Mouse (Mus musculus) stomach, postnatal 0 days (tissue): Measurements from ENCODE around the gene Lhfpl3. TPM values are rescaled to one million over a fixed set of nuclear protein-coding genes. Genes with fewer than 3 reads are reported as not detected.

ENCODE experiments used
- ATAC-seq: fragments of 200-750 bp; cut with Nextera tagmentation; 2 replicates; pipeline ENCODE4 v1.8.0; 2017; ENCODE audit not compliant: low FRiP score, low TSS enrichment
- DNase-seq: peaks from one replicate; pipeline ENCODE4 v3.0.0-alpha.2; 2016; ENCODE audit warnings: low spot score
- H3K27ac ChIP-seq: fragments of 300-500 bp; sonication (generic); replicated peaks from 2 replicates; pipeline ENCODE4 v1.5.1; 2014; ENCODE audit warnings: mild to moderate bottlenecking, control low read depth
- H3K27me3 ChIP-seq: fragments of 300-500 bp; sonication (generic); 2 replicates; pipeline ENCODE4 v1.6.1; 2014; ENCODE audit warnings: low read length; ENCODE audit not compliant: control insufficient read depth, insufficient read depth
- H3K36me3 ChIP-seq: fragments of 300-500 bp; sonication (generic); 2 replicates; pipeline ENCODE4 v1.6.1; 2014; ENCODE audit warnings: low read length, mixed read lengths; ENCODE audit not compliant: control insufficient read depth, insufficient read depth
- H3K4me1 ChIP-seq: fragments of 300-500 bp; sonication (generic); replicated peaks from 2 replicates; pipeline ENCODE4 v1.6.1; 2014; ENCODE audit warnings: antibody characterized with exemption; ENCODE audit not compliant: control insufficient read depth, insufficient read depth
- H3K4me2 ChIP-seq: fragments of 300-500 bp; sonication (generic); replicated peaks from 2 replicates; pipeline ENCODE4 v1.6.1; 2014; ENCODE audit warnings: low read depth, mild to moderate bottlenecking, control low read depth, moderate library complexity
- H3K4me3 ChIP-seq: fragments of 300-500 bp; sonication (generic); 2 replicates; pipeline ENCODE4 v1.5.1; 2014; ENCODE audit warnings: low read depth, low read length, control low read depth
- H3K9ac ChIP-seq: fragments of 300-500 bp; sonication (generic); 2 replicates; pipeline ENCODE4 v1.6.1; 2014; ENCODE audit warnings: mild to moderate bottlenecking, low read length, control low read depth, mixed read lengths
- H3K9me3 ChIP-seq: fragments of 300-500 bp; sonication (generic); 2 replicates; pipeline ENCODE4 v1.6.1; 2016; ENCODE audit warnings: low read length; ENCODE audit not compliant: control insufficient read depth
- CTCF ChIP-seq: IDR thresholded peaks from 2 replicates; pipeline ENCODE4 v1.5.1; 2016; ENCODE audit warnings: antibody characterized with exemption, low read depth, mild to moderate bottlenecking, moderate library complexity
- EP300 ChIP-seq: optimal IDR thresholded peaks from 2 replicates; pipeline ENCODE3; 2016; ENCODE audit warnings: antibody characterized with exemption
- WGBS: fragments of 180-500 bp; shearing (Covaris S2); extraction: QIAGEN DNeasy Blood & Tissue Kit; methylation state at CpG from one replicate; pipeline ENCODE4 v1.1.7; 2014; 5-methylcytosine and 5-hydroxymethylcytosine counted together
- polyA plus RNA-seq: library from polyadenylated mRNA; unstranded; fragments of >200 nt; fragmentation: Nextera tagmentation; extraction: Ambion mirVana; gene quantifications from 2 replicates; pipeline ENCODE4 v1.2.1, GENCODE M21; 2015

Lhfpl3 gene
- polyA plus RNA-seq, 1 experiment from 2014 or later: 0.23 TPM

GRCm38 (mm10) chr5:23165947-23166350, 420.1 kb downstream of the Lhfpl3 start:
- H3K9me3 ChIP-seq: no peaks in the 10 kb centered on the region
- ATAC-seq: no peak
- 34% methylated on average over 6 of the region's 6 CpGs for WGBS
- H3K4me2 ChIP-seq: no peak overlapping the region
- no peaks in the 10 kb centered on the region for H3K36me3 ChIP-seq
- TF ChIP-seq CTCF (no peak), EP300 (no peak)
- no peak for DNase-seq
- no peak overlapping the region for H3K27ac ChIP-seq
- H3K4me3 ChIP-seq: no peak overlapping the region
- no peaks in the 10 kb centered on the region for H3K4me1 ChIP-seq
- H3K9ac ChIP-seq: no peak overlapping the region
- no peaks in the 10 kb centered on the region for H3K27me3 ChIP-seq

GRCm38 (mm10) chr5:23166658-23167057, 420.8 kb downstream of the Lhfpl3 start:
- TF ChIP-seq EP300 (no peak), CTCF (no peak)
- Histone ChIP-seq H3K27ac (no peak overlapping the region), H3K4me2 (no peak overlapping the region), H3K36me3 (no peaks in the 10 kb centered on the region), H3K4me3 (no peak overlapping the region), H3K9me3 (no peaks in the 10 kb centered on the region), H3K27me3 (no peaks in the 10 kb centered on the region), H3K9ac (no peak overlapping the region), H3K4me1 (no peaks in the 10 kb centered on the region)
- whole genome bisulfite sequencing: 92% methylated on average over 1 of the region's 1 CpGs
- DNase-seq: no peak
- no peak for ATAC-seq

- H3K4me2 ChIP-seq: no peak overlapping the region
Observed at GRCm38 (mm10) chr5:23189633-23190032, 443.8 kb downstream of the Lhfpl3 start.

GRCm38 (mm10) chr5:23196879-23197278, 451.0 kb downstream of the Lhfpl3 start:
- no peaks in the 10 kb centered on the region for H3K36me3 ChIP-seq
- TF ChIP-seq CTCF: no peak
- TF ChIP-seq EP300: no peak
- no peak overlapping the region for H3K27ac ChIP-seq
- H3K4me3 ChIP-seq: no peak overlapping the region
- no peaks in the 10 kb centered on the region for H3K27me3 ChIP-seq
- no peak overlapping the region for H3K4me2 ChIP-seq
- no peak for DNase-seq
- H3K9me3 ChIP-seq: no peaks in the 10 kb centered on the region
- ATAC-seq: no peak
- WGBS: 75% methylated on average over 4 of the region's 4 CpGs
- H3K4me1 ChIP-seq: no peaks in the 10 kb centered on the region
- no peak overlapping the region for H3K9ac ChIP-seq

More at GRCm38 (mm10) chr5:23189633-23190032, 443.8 kb downstream of the Lhfpl3 start:
- ATAC-seq (no peak), DNase-seq (no peak)
- Histone ChIP-seq H3K36me3 (no peaks in the 10 kb centered on the region), H3K9me3 (no peaks in the 10 kb centered on the region), H3K27me3 (no peaks in the 10 kb centered on the region), H3K9ac (no peak overlapping the region), H3K4me3 (no peak overlapping the region), H3K27ac (no peak overlapping the region), H3K4me1 (no peaks in the 10 kb centered on the region)
- WGBS: 58% methylated on average over 6 of the region's 6 CpGs
- TF ChIP-seq EP300: no peak
- no peak for TF ChIP-seq CTCF

- H3K9me3 ChIP-seq: no peaks in the 10 kb centered on the region
- TF ChIP-seq CTCF (no peak), EP300 (no peak)
- no peak overlapping the region for H3K4me3 ChIP-seq
- H3K36me3 ChIP-seq: no peaks in the 10 kb centered on the region
- DNase-seq (no peak), ATAC-seq (no peak)
- H3K4me1 ChIP-seq: no peaks in the 10 kb centered on the region
- H3K27ac ChIP-seq: no peak overlapping the region
- H3K4me2 ChIP-seq: no peak overlapping the region
- no peaks in the 10 kb centered on the region for H3K27me3 ChIP-seq
- 65% methylated on average over 5 of the region's 5 CpGs for WGBS
- no peak overlapping the region for H3K9ac ChIP-seq
Observed at GRCm38 (mm10) chr5:23213086-23213485, 467.2 kb downstream of the Lhfpl3 start.

GRCm38 (mm10) chr5:23214646-23215045, 468.8 kb downstream of the Lhfpl3 start:
- Histone ChIP-seq H3K27ac (no peak overlapping the region), H3K9ac (no peak overlapping the region), H3K27me3 (no peaks in the 10 kb centered on the region), H3K9me3 (no peaks in the 10 kb centered on the region), H3K4me3 (no peak overlapping the region), H3K4me2 (no peak overlapping the region), H3K36me3 (no peaks in the 10 kb centered on the region), H3K4me1 (no peaks in the 10 kb centered on the region)
- DNase-seq: no peak
- no peak for ATAC-seq
- TF ChIP-seq EP300 (no peak), CTCF (no peak)
- 80% methylated on average over 3 of the region's 3 CpGs for WGBS
